Mouse (Mus musculus) kidney, adult 18-20 months (tissue): Measurements from ENCODE around the gene Amer2.

Experiments
- DNase-seq: peaks from one replicate; pipeline ENCODE4 v3.0.0; 2021

Amer2 gene

DNA sequence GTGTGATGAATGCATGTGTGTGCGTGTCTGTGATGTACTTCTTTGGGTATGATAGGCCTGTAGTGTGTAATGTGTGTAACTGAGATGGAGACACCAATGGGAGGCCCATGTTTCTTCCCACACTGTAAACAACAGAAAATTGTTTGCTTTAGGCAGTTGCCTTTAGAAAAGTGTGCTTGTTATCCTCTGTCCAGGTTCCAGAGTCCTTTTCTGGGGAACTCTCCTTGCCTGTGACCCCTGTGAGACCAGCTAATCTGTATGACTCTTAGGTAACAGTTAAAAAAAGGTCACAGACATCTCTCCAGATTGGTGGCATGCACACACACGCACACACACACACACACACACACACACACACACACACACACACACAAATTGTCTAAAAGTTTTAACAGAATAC is 15.3 kb downstream of the Amer2 start:
- DNase-seq: no peak

DNA sequence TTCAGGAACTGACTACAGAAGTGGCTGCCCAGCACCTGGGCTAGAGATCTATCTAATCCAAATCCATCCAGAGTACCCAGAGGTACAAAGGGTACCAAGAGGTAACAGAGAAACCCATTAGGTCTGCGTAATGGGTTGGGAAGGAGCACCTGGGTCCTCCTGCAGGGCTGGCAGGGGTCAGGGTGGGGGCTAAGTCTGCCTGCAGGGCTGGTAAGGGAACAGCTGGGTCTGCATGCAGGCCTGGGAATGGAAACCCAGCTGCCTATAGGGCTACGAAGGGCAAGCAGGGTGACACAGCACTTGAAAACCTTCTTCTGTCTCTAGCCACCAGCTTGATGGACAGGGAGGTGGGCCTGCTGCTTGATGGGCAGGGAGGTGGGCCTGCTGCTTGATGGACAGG is 19.1 kb downstream of the Amer2 start:
- no peak for DNase-seq

DNA sequence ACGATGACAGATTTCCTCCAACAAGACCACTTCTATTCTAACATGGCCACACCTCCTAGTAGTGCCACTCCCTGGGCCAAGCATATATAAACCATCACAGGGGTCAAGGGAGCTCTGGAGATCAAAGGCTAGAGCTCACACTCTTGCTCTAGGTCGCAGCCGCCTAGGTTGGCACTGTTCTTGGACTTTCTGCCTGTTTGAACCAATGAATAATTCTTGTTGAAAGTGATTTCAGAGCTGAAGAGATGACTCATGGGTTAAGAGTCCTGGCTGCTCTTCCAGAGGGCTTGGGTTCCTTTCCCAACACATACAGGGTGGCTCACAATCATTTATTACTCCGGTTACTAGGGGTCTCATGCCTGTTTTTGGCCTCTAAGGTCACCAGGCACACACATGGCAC is 24.3 kb downstream of the Amer2 start:
- no peak for DNase-seq

DNA sequence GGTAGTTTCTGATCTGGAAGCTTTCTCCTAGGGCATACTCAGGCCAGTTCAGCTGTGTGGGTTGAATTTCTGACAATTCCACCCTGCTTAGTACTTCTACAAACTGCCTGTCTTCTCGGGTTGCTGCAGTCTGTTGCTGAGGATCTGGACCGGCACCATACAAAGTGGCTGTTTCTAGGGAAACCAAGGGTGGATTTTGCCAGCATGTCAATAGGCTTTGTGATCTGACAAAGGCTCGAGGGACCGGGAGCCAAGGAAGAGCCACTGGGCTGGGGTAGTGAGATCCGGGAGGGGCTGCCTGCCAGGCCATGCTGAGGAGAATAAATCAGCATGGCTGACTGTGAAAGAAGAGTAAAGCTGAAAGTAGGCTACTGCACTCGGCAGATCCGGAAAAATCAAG is 25.8 kb downstream of the Amer2 start:
- no peak for DNase-seq

DNA sequence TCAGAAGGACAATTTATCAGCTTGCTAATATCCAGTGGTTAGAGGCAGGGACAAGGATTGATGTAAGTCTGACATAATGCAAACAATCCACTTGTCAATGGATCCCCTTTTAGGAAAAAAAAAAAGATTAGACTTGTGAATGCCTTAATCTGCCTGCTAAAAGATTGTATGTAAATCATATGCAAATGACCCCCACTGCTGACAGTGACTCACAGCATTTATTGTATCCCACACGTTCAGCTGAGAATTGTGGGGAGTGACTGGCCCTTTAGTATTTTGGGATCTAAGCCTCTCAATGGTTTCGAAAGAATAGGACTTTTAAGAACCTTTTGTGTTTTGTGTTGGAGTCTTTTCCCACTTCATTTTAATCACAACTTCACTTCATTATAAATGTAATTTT is 30.2 kb downstream of the Amer2 start:
- no peak for DNase-seq

DNA sequence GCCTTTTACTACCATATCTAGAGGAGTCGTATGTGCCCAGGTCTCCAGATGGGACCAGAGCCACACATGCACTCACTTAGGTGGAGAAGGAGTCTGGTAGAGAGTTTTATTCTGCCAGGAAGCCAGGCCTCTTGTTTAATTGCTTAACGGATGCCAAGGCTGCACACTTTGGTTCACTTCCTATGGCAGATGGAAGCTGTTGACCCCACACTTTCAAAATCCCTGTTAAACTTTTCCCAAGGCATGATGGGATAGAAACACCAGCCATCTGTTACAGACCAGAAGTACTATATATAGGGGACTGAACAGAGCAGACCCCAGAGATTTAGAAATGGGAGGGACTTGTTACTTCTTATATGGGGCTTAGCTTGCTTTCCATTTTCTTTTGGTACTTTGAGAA is 32.8 kb downstream of the Amer2 start:
- DNase-seq: no peak

DNA sequence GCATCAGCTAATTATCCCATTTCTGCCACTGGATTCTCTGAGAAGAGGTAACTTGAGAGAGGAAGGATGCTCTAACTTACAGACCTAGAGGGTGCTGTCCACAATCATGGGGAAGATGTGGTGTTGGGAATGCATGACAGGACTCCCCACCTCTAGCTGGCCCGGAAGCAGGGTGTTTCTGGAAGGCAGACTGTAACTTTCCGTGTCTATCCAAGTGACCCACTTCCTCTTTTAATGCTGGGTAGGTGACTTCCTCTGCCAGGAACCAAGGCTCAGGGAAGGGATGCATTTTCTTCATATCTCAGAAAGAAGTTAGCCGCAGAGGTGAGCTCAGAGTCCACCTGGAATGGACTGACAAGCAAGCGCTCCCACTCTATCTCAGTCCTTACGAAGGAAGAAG is 33.5 kb downstream of the Amer2 start:
- DNase-seq: no peak

DNA sequence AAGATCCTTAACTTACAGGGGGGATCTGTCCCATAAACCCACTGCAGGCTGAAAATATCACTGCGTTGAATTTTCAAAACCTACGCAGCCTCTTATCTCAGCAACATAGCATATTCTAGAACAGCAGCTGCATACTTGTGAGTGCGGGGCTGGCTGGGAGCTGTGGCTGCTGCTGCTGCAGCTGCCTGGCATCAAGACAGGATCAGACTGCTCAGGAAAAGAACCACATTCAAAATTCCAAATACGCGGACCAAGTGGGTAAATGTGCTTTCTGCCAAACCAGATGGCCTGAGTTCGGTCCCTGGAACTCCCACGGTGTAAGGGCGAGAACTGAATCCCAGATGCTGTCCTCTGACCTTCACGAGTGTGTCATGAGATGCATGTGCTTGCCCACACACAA is 34.3 kb downstream of the Amer2 start:
- no peak for DNase-seq

DNA sequence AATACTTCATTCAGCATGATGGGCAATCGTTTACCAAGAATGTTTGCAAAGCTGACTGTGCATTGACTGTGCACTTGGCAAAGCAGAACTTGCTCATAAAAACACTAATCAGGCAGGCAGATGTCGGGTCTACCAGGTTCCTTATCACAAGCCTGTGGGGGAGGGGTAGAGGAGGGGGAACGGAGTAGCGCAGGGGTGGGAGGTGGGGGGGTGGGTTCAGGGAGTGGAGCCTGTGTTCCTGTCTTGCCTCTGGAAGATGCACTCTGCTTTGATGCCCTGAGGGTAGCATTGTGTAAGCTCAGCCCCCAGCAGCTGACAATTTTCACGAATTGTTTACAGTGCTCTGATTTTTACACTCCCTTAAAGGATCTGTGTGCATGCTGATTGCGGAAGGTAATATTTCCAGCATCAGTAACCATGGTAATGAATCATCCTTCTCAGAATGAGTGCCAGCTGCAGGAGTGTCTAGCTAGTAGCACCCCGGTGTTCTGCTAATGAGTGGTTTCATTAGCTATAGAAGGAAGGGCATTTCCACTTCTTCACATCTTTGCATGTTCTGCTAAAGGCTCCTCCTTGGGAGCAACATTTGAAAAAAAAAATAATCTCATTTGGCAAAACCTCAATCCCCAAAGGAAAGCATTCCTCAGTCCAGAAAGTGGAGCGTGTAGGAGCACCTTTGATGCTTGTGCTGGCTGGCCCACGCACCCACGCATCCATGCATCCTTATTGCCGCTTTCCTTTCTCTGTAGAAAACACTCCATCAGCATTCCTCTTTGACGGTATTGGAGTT is 36.8 kb downstream of the Amer2 start:
- no peak for DNase-seq

DNA sequence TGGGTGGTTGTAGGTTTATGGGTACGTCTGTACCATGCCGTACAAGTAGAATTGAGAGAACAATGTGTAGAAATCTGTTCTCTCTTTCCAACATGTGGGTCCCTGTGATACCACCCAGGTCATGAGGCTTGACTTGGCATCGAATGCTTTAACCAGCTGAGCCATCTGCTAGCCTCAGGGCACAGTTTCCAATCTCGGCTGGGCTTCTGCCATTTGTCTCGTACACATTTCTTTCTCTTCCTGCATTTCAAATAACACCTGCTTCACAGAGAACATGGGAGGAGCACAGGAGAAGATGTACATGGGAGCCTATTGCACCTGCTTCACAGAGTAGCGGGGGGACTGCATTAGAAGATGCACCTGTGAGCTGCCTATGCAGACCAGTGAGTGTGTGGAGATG is 38.2 kb downstream of the Amer2 start:
- DNase-seq: no peak

DNA sequence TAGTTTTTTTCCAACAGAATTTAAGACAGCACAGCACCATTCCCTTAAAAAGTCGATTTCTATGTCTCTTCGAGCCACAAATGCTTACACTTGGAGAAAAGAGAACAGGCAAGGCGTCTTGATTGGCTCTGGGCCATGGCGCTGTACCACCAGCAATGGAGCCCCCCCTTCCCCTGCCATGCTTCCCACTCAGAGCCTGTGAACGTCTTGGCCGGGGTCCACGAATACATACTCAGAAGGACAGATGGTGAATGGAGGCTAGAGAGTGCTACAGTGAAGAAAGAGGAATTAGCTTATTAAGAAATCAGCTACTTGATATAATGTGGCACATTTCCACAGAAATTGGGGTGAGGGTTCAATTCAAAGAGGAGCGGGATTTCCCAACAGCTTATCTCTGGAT is 41.6 kb downstream of the Amer2 start:
- no peak for DNase-seq

DNA sequence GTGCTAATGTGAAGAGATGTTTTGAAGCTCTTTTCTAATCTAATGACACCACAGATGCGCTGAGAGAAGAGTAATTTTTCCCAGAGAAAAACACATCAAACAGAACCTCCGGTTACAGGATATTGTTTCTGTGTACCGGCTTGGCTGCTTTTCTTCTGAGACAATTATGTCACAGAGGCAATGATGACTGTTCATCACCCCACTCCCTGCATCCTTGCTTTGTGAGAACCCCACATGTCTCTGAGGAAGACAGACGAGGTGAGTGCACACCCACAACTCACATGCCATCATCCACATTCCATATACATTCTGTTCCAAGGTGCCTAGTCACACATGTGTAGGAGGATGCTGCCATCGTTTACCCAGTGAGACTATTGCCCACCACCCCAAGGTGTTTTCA is 44.9 kb downstream of the Amer2 start:
- no peak for DNase-seq

DNA sequence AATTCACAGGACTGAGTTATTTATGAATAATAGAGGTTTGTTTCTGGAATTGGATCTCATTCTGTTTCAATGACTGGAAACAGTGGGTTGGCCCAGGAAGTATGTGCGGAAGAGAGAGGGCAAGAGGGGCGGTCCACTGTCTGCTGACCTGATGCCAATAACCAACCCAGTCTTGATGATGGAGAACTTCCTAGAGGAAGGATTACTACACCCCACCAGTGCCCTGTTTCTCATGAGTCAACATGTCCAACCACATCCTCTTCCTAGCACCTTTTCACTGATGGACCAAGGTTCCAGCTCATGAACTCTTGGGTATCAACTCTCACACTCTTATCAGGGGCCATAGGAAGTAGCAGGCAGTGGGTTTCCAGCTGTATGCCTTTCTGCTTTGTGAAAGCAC is 49.9 kb downstream of the Amer2 start:
- no peak for DNase-seq

DNA sequence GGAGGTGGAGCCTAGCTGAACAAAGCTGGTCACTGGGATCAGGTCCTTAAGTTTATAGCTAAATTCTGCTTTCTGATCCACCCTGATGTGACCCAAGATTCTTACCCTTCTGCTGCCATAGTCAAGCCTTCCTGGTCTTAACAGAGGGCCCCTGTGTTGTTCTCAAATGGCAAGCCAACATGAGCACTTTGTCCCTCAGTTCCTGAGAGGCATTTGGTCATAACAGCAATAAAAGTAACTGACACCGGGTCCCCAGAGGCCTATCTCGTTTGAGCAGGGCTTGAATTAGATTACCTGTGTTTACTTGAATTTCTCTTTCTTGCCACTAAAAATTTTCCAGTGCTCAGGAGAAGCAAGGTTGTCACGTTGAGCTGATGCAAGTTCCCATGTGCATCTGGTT is 51.1 kb downstream of the Amer2 start:
- DNase-seq: no peak

DNA sequence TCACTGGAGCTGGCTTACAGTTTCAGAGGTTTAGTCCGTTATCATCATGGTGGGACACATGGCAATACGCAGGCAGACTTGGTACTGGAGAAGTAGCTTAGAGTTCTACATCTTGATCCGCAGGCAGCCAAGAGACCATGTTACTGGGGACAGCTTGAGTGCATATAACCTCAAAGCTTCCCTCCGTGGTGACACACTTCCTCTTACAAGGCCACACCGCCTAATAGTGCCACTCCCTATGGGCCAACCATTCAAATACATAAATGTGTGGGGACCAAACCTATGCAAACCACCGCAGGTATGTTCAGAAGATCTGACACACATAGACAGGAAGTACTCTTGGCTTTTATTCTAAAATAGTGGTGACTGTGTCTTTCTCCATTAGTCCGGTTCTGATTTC is 52.5 kb downstream of the Amer2 start:
- no peak for DNase-seq

DNA sequence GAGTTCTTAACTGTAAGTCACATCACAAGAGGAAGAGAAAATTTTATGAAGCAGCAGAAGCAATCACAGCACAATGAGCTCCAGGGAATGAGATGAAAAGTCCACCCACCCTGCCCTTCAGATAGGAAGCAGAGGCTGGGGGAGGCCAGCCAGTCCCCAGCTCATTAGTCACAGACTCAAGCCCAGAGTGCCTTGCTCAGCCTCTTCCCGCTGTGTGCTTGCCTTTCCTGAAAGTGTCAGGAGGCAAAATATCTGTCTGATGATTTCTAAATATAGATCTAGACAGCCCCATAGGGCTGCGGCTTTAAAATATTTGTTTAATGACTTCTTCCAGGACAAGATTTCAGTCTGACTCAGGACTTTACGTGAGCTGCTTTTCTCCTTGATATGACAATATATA is 54.8 kb downstream of the Amer2 start:
- no peak for DNase-seq

DNA sequence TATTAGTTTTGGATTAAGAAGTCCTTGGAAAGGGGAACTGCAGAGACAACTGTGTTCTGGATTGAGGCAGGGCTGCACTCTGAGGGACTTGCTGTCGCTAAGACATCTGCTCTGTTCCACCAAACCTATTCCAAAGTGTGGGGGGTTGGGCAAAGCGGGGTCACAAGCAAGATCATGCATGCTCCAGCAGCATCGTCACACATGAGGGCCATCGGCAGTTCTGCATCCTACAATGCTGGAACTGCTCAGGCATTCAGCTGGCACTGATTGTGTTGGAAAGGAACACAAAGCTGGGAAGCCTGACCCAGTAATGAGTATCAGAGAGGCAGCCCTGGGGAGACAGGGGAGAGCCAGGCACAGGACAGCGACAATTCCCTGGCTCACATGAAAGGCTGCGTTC is 56.5 kb downstream of the Amer2 start:
- DNase-seq: no peak

DNA sequence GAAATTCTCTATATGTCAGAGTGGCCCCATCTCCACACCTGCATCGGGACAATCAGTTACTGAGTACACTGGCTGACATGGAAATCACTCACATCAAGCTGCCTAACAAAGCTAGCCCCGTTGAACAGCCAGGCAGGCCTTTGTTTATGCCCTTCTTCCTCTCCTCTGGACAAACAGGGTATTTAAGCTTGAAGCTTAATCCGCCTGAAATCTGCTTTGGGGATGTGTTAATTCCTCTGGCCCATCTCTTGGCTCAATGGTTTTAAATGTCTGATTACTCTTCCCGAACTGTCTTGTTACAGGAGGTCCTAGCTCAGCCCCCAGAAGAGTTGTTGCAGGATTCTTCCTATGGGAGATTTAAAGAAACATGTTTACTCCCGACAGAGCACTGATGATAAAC is 58.5 kb downstream of the Amer2 start:
- DNase-seq: no peak

DNA sequence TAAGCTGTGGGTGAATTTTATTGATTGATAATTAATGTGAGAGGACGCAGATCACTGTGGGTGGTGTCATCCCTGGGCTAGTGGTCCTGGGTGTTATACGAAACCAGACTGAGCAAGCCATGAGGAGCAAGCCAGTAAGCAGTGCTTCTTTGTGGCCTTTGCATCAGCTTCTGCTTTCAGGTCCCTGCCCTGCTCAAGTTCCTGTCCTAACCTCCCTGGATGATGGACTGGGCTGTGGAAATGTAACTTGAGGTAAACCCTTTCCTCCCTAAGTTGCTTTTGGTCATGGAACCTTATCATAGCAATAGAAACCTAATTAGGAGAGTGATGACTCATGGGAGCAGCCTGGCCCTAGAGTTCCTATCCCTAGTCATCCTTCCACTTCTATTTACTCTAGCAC is 59.1 kb downstream of the Amer2 start:
- no peak for DNase-seq

DNA sequence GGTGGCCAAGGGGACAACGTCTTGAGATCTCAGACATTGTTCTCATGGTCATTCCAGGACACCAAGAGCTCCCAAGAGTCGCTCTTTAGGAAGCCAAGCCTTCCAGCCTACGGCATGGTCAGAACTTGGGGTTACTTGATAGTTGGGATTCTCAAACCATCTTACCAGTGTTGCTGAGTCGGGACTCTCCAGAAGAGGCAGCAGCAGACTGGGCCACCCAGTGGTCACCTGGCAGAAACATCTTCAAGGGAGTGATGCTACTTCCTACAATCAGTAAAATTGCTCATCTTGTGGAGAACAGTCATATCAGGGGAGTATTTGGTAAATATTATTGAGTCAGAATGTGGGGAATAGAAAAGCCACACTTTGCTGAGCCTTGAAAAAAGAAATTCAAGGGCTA is 62.5 kb downstream of the Amer2 start:
- DNase-seq: peak; percentile 9

DNA sequence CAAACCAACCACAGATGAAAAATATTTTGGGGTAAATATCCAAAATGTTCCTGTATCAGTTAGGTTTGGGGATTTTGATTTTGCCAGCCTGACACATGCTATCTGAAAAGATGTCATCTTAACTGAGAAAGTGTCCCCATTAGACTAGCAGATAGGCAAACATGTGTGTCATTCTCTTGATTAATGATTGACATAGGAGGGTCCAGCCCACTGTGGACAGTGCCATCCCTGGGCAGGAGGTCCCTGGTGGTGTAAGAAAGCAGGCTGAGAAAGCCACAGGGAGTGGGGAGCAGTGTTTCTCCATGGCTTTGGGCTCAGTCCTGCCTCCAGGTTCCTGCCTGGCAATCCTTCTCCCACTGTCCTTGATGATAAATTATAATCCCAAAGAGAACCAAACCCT is 63.3 kb downstream of the Amer2 start:
- no peak for DNase-seq
